Mouse (Mus musculus) ES-CJ7 (cell line): ENCODE measurements at regions not wholly inside any gene's neighbourhood (a gene's known extent, or its start where the extent isn't known, plus 50 kb on each side); places are given as distances from the start of the nearest gene placed in this dataset.

ENCODE experiments used
- DNase-seq: peaks from one replicate; pipeline ENCODE4 v3.0.0; 2011; ENCODE audit warnings: low read depth, low spot score

- peak; percentile 71 for DNase-seq
Observed at GRCm38 (mm10) chr12:50943741-50944521, 295.0 kb upstream of the Prkd1 start.

- no peak for DNase-seq
Observed at GRCm38 (mm10) chr12:50943340-50943739, 294.4 kb upstream of the Prkd1 start.

GRCm38 (mm10) chr12:50935516-50935915 lies 286.6 kb upstream of the Prkd1 start:
- no peak for DNase-seq

- DNase-seq, result no peak
Observed at GRCm38 (mm10) chr12:50932496-50932895, 283.6 kb upstream of the Prkd1 start.

GRCm38 (mm10) chr12:50929641-50930040 lies 280.7 kb upstream of the Prkd1 start:
- no peak for DNase-seq

- DNase-seq, result no peak
Observed at GRCm38 (mm10) chr12:50926234-50926633, 277.3 kb upstream of the Prkd1 start.

- DNase-seq, result no peak
Observed at GRCm38 (mm10) chr12:50921739-50922138, 272.8 kb upstream of the Prkd1 start.

GRCm38 (mm10) chr12:50899609-50900447 lies 250.9 kb upstream of the Prkd1 start:
- no peak for DNase-seq

- DNase-seq, result no peak
Observed at GRCm38 (mm10) chr12:50897606-50898166, 248.8 kb upstream of the Prkd1 start.

GRCm38 (mm10) chr12:50893604-50894003 lies 244.7 kb upstream of the Prkd1 start:
- DNase-seq, result no peak

GRCm38 (mm10) chr12:50875796-50876195 lies 226.9 kb upstream of the Prkd1 start:
- DNase-seq, result no peak

- DNase-seq, result no peak
Observed at GRCm38 (mm10) chr12:50874024-50874398, 225.1 kb upstream of the Prkd1 start.

GRCm38 (mm10) chr12:50873390-50874023 lies 224.6 kb upstream of the Prkd1 start:
- DNase-seq, result no peak

- DNase-seq, result no peak
Observed at GRCm38 (mm10) chr12:50851644-50852043, 202.7 kb upstream of the Prkd1 start.

- DNase-seq, result no peak
Observed at GRCm38 (mm10) chr12:50847976-50848375, 199.1 kb upstream of the Prkd1 start.

- no peak for DNase-seq
Observed at GRCm38 (mm10) chr12:50842744-50843143, 193.8 kb upstream of the Prkd1 start.

- no peak for DNase-seq
Observed at GRCm38 (mm10) chr12:50839391-50839790, 190.5 kb upstream of the Prkd1 start.

GRCm38 (mm10) chr12:50808731-50809281 lies 159.9 kb upstream of the Prkd1 start:
- no peak for DNase-seq

- DNase-seq, result no peak
Observed at GRCm38 (mm10) chr12:50804391-50804790, 155.5 kb upstream of the Prkd1 start.

- DNase-seq, result no peak
Observed at GRCm38 (mm10) chr12:50765156-50765940, 116.5 kb upstream of the Prkd1 start.

- no peak for DNase-seq
Observed at GRCm38 (mm10) chr12:50764457-50764856, 115.6 kb upstream of the Prkd1 start.
